Mouse (Mus musculus) myocyte (in vitro differentiated cells): Measurements from ENCODE around the gene Endou. TPM values are rescaled to one million over a fixed set of nuclear protein-coding genes. Genes with fewer than 3 reads are reported as not detected.
A peak's percentile ranks its signal among the peaks of the same experiment; 100 is the strongest.

ENCODE experiments used
- H3K27me3 ChIP-seq: one replicate; pipeline ENCODE4 v1.6.1; 2011; ENCODE audit not compliant: control insufficient read depth, insufficient read depth, insufficient read length
- H3K36me3 ChIP-seq: one replicate; pipeline ENCODE4 v1.6.1; 2011; ENCODE audit not compliant: control insufficient read depth, insufficient read depth
- H3K4me2 ChIP-seq: one replicate; pipeline ENCODE4 v1.6.1; 2011; ENCODE audit warnings: low read depth, control low read depth
- H3K4me3 ChIP-seq: one replicate; pipeline ENCODE4 v1.5.1; 2011; ENCODE audit warnings: mild to moderate bottlenecking, control low read depth, moderate library complexity
- H3K79me2 ChIP-seq: one replicate; pipeline ENCODE4 v1.6.1; 2011; ENCODE audit not compliant: control insufficient read depth, insufficient read depth
- H3ac ChIP-seq: one replicate; pipeline ENCODE4 v1.6.1; 2011; ENCODE audit not compliant: control insufficient read depth, insufficient read length
- CEBPB ChIP-seq: IDR thresholded peaks from 2 replicates; pipeline ENCODE4 v1.6.1; 2011; ENCODE audit warnings: mild to moderate bottlenecking, moderate library complexity; ENCODE audit not compliant: poor library complexity, insufficient read depth, severe bottlenecking
- E2F4 ChIP-seq: IDR thresholded peaks from one replicate; pipeline ENCODE4 v1.6.1; 2011; ENCODE audit warnings: mild to moderate bottlenecking, control low read depth, moderate library complexity; ENCODE audit not compliant: insufficient read depth
- MAX ChIP-seq: IDR thresholded peaks from one replicate; pipeline ENCODE4 v1.6.1; 2011; ENCODE audit warnings: low read depth, mild to moderate bottlenecking, control low read depth
- MYOD1 ChIP-seq, 3 experiments: IDR thresholded peaks; one replicate each; pipeline ENCODE4 v1.6.1; 2011; ENCODE audit warnings: control low read depth in 2 of 3, low read depth in 2 of 3, mild to moderate bottlenecking in 2 of 3, moderate library complexity in 1 of 3; ENCODE audit not compliant: insufficient read length in 2 of 3, control insufficient read depth in 1 of 3
- MYOG ChIP-seq, 3 experiments: IDR thresholded peaks; one replicate each; pipeline ENCODE4 v1.6.1; 2011; ENCODE audit warnings: control low read depth in 2 of 3, low read depth in 2 of 3, mild to moderate bottlenecking in 2 of 3; ENCODE audit not compliant: insufficient read length in 2 of 3, control insufficient read depth in 1 of 3, insufficient read depth in 1 of 3
- POLR2A ChIP-seq: IDR thresholded peaks from one replicate; pipeline ENCODE4 v1.6.1; 2011; ENCODE audit warnings: low read depth, mild to moderate bottlenecking, control low read depth, moderate library complexity; ENCODE audit not compliant: insufficient read length
- POLR2AphosphoS2 ChIP-seq: IDR thresholded peaks from one replicate; pipeline ENCODE4 v1.6.1; 2011; ENCODE audit warnings: low read depth, control low read depth; ENCODE audit not compliant: insufficient read length
- REST ChIP-seq: IDR thresholded peaks from one replicate; pipeline ENCODE4 v1.6.1; 2011; ENCODE audit warnings: mild to moderate bottlenecking, control low read depth, moderate library complexity; ENCODE audit not compliant: insufficient read depth, insufficient read length
- SRF ChIP-seq: IDR thresholded peaks from one replicate; pipeline ENCODE4 v1.6.1; 2011; ENCODE audit warnings: low read depth; ENCODE audit not compliant: control insufficient read depth, insufficient read length
- TCF12 ChIP-seq: IDR thresholded peaks from one replicate; pipeline ENCODE4 v1.6.1; 2011; ENCODE audit warnings: mild to moderate bottlenecking, control low read depth; ENCODE audit not compliant: poor library complexity, insufficient read depth, severe bottlenecking
- TCF3 ChIP-seq: IDR thresholded peaks from one replicate; pipeline ENCODE4 v1.6.1; 2011; ENCODE audit warnings: low read depth, control low read depth; ENCODE audit not compliant: insufficient read length
- USF1 ChIP-seq: IDR thresholded peaks from one replicate; pipeline ENCODE4 v1.6.1; 2011; ENCODE audit warnings: low read depth, mild to moderate bottlenecking, control low read depth, moderate library complexity
- polyA plus RNA-seq: library from polyadenylated mRNA; unstranded; fragments of >200 nt; fragmentation: generic; extraction: Trizol; gene quantifications from one replicate; pipeline ENCODE4 v1.2.1, GENCODE M21; 2012; ENCODE audit warnings: missing spikeins

The Endou gene
- polyA plus RNA-seq, 1 experiment, result 0.01 TPM

- H3K4me2 ChIP-seq, result no peak overlapping the region
- H3K27me3 ChIP-seq, result peaks cover 15% of the 10 kb centered on the region
- no peak overlapping the region for H3K4me3 ChIP-seq
- no peak overlapping the region for H3ac ChIP-seq
- no peaks in the 10 kb centered on the region for H3K36me3 ChIP-seq
- TF ChIP-seq SRF (no peak), REST (no peak), MAX (no peak), POLR2AphosphoS2 (no peak), MYOD1 (IDR thresholded peaks at IDR 0.05; ENCODE audit: control insufficient read depth in 1 of 3, insufficient read length in 2 of 3, low read depth in 2 of 3) (no peak), E2F4 (no peak), USF1 (no peak), MYOG (IDR thresholded peaks at IDR 0.05; ENCODE audit: control insufficient read depth in 1 of 3, insufficient read depth in 1 of 3, insufficient read length in 2 of 3, low read depth in 2 of 3) (no peak), POLR2A (no peak), TCF12 (no peak), TCF3 (no peak)
- no peaks in the 10 kb centered on the region for H3K79me2 ChIP-seq
Observed at GRCm38 (mm10) chr15:97712546-97712945, 18.6 kb downstream of the Endou start.

GRCm38 (mm10) chr15:97710906-97711305 is 20.2 kb downstream of the Endou start:
- H3K27me3 ChIP-seq, result peaks cover 15% of the 10 kb centered on the region
- TF ChIP-seq TCF3 (no peak), POLR2A (no peak), TCF12 (no peak), USF1 (no peak), REST (no peak), MAX (no peak), SRF (no peak), POLR2AphosphoS2 (no peak), MYOD1 (IDR thresholded peaks at IDR 0.05; ENCODE audit: control insufficient read depth in 1 of 3, insufficient read length in 2 of 3, low read depth in 2 of 3) (no peak)
- no peaks in the 10 kb centered on the region for H3K36me3 ChIP-seq
- no peak overlapping the region for H3ac ChIP-seq
- no peak overlapping the region for H3K4me2 ChIP-seq
- no peak overlapping the region for H3K4me3 ChIP-seq
- peaks cover 2% of the 10 kb centered on the region for H3K79me2 ChIP-seq

GRCm38 (mm10) chr15:97705211-97706050 is 25.7 kb downstream of the Endou start, which contains the start of gene Rpap3:
Rpap3 (minus strand) TSS chr15:97705825.
- Histone ChIP-seq H3ac (peak within 1 kb of the TSS; percentile 68), H3K36me3 (peaks cover 2% of the 10 kb centered on the region), H3K79me2 (peaks cover 18% of the 10 kb centered on the region), H3K4me2 (peak within 1 kb of the TSS; percentile 98), H3K4me3 (peak within 1 kb of the TSS; percentile 57), H3K27me3 (no peaks in the 10 kb centered on the region)
- TF ChIP-seq POLR2A (peak; percentile 92), TCF12 (no peak), POLR2AphosphoS2 (peak; percentile 84)

- Histone ChIP-seq H3K27me3 (no peaks in the 10 kb centered on the region), H3K4me3 (no peak overlapping the region), H3K4me2 (no peak overlapping the region), H3K79me2 (no peaks in the 10 kb centered on the region), H3ac (no peak overlapping the region), H3K36me3 (peaks cover 31% of the 10 kb centered on the region)
- TF ChIP-seq CEBPB (no peak), TCF3 (no peak), USF1 (no peak), REST (no peak), MYOG (IDR thresholded peaks at IDR 0.05; ENCODE audit: control insufficient read depth in 1 of 3, insufficient read depth in 1 of 3, insufficient read length in 2 of 3, low read depth in 2 of 3) (no peak), TCF12 (no peak), SRF (no peak), MAX (no peak)
Observed at GRCm38 (mm10) chr15:97696616-97697015, 34.5 kb downstream of the Endou start.

- Histone ChIP-seq H3ac (no peak overlapping the region), H3K79me2 (no peaks in the 10 kb centered on the region), H3K4me2 (peak overlapping the region; percentile 1), H3K36me3 (peaks cover 30% of the 10 kb centered on the region), H3K4me3 (no peak overlapping the region), H3K27me3 (no peaks in the 10 kb centered on the region)
- TF ChIP-seq MAX (no peak), POLR2A (no peak), MYOG (IDR thresholded peaks at IDR 0.05; ENCODE audit: control insufficient read depth in 1 of 3, insufficient read depth in 1 of 3, insufficient read length in 2 of 3, low read depth in 2 of 3) (no peak), SRF (no peak), CEBPB (no peak), REST (no peak), USF1 (no peak), MYOD1 (IDR thresholded peaks at IDR 0.05; ENCODE audit: control insufficient read depth in 1 of 3, insufficient read length in 2 of 3, low read depth in 2 of 3) (no peak), E2F4 (no peak), TCF3 (no peak), TCF12 (no peak), POLR2AphosphoS2 (no peak)
Observed at GRCm38 (mm10) chr15:97693411-97693810, 37.7 kb downstream of the Endou start.
